Mouse (Mus musculus): ENCODE results near the gene Rad51b. TPM values are rescaled to one million over a fixed set of nuclear protein-coding genes. Genes with fewer than 3 reads are reported as not detected.

The Rad51b gene
- total and polyA plus RNA-seq, 2 experiments from 2014 or later = 1.1 TPM

DNA sequence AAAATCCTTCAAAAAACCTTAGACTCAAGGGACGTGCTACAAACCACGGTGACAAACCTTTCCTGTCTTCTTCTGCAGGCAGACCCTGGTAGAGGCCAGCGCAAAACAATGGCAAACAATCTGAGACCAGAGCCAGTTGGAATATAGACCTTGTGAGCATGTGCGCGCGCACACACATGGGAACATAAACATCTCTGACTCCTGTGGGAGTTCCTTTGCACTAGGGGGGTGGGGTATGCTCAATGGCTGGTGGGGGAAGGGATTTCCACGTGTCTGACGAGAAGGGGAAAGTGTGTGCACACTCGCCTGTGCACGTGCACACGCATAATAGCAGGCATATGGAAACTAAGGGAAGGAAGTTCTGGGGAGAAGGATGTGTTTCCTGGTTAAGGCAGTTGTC is 545.9 kb downstream of the Rad51b start:
- ATAC-seq (no peak), DNase-seq (ENCODE audit: low spot score) (no peak)
- Histone ChIP-seq H3K9ac (replicated peaks; ENCODE audit: low read length) (no peak overlapping the region), H3K4me2 (ENCODE audit: low read depth, low read length) (no peak overlapping the region), H3K4me1 (ENCODE audit: insufficient read depth, low read length) (peaks cover 9% of the 10 kb centered on the region), H3K36me3 (ENCODE audit: insufficient read depth, low read length) (no peaks in the 10 kb centered on the region), H3K9me3 (ENCODE audit: low read length) (no peaks in the 10 kb centered on the region), H3K4me3 (ENCODE audit: low read length) (no peak overlapping the region), H3K27ac (peak overlapping the region; percentile 1; the same call in 1 of the 2 replicates), H3K27me3 (ENCODE audit: insufficient read depth, low read length) (no peaks in the 10 kb centered on the region)
- WGBS = 77% methylated on average over 11 of the region's 11 CpGs
- no peak for TF ChIP-seq CTCF (IDR thresholded peaks at IDR 0.05; ENCODE audit: low read depth)

DNA sequence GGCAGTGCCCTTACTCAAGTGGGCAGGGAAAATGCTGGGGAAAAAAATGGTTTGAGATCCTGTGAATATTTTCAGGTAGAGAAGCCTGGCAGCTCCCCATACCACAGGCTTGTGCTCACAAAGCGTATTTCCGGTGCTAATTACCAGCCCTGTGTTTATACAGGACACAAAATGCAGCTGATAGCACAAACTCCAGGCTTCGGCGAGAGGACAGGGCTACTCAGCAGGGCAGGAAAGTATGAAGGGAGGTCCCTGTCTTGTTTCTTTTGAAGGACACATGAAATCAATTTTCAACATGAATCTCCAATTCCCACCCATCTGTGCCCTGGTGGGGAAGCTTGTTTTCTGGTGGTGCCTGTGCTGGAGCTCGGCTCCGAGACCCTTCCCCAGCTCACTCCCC is 546.4 kb downstream of the Rad51b start:
- H3K4me3 ChIP-seq (ENCODE audit: low read length) = no peak overlapping the region
- 34% methylated on average over 6 of the region's 6 CpGs for WGBS
- no peak for ATAC-seq
- DNase-seq (ENCODE audit: low spot score) = no peak
- no peaks in the 10 kb centered on the region for H3K27me3 ChIP-seq (ENCODE audit: insufficient read depth, low read length)
- no peak overlapping the region for H3K9ac ChIP-seq (replicated peaks; ENCODE audit: low read length)
- H3K36me3 ChIP-seq (ENCODE audit: insufficient read depth, low read length) = no peaks in the 10 kb centered on the region
- peaks cover 9% of the 10 kb centered on the region; the same call in 1 of the 2 replicates for H3K4me1 ChIP-seq (ENCODE audit: insufficient read depth, low read length)
- TF ChIP-seq CTCF (IDR thresholded peaks at IDR 0.05; ENCODE audit: low read depth) = no peak
- H3K9me3 ChIP-seq (ENCODE audit: low read length) = no peaks in the 10 kb centered on the region
- H3K4me2 ChIP-seq (ENCODE audit: low read depth, low read length) = no peak overlapping the region
- H3K27ac ChIP-seq = peak overlapping the region; percentile 1; the same call in 1 of the 2 replicates

DNA sequence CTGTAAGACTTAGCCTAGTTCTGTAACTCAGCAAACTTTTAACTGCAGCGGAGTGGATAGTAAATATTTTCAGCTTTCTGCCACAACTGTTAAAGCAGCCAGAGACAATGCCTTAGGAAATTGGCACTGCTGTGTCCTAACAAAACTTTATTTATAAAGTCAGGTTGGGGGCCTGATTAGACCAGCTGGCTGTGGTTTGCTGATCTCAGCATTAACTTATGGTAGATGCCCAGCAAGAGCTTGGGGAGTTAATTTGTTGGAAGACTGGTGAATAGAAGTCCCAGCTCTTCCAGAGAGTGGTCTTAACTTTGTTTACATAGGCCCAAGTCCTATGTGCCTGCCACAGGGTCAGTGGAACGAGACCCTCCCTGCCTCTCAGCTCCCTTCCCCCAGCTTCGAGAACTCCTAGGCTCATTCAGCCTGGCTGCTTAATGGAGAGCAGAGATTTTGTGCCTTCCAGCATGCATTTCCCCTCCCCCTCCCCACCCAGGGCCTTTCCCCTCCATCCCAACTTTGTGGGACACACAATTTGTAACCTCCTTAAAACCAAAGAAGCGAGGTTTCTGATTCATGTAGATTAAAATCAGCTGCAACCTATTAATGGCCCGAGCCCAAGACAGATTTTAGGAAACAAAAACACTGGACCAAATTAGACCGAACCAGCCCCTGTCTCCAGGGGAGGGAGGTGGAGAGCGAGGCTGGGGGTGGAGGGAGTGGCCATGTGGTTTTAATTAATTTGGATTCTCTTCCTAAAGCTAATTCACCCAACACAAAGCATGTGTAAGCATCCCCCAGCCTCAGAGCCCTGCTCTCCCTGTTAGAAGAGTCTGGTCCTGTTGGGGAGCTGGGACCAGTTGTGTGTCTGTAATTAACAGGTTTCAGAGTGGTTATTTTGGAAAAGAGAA is 549.4 kb downstream of the Rad51b start:
- Histone ChIP-seq H3K27me3 (ENCODE audit: insufficient read depth, low read length) (no peaks in the 10 kb centered on the region), H3K36me3 (ENCODE audit: insufficient read depth, low read length) (no peaks in the 10 kb centered on the region), H3K9ac (replicated peaks; ENCODE audit: low read length) (no peak overlapping the region), H3K4me3 (ENCODE audit: low read length) (no peak overlapping the region), H3K4me1 (ENCODE audit: insufficient read depth, low read length) (peaks cover 9% of the 10 kb centered on the region; the same call in 1 of the 2 replicates), H3K9me3 (ENCODE audit: low read length) (no peaks in the 10 kb centered on the region), H3K4me2 (ENCODE audit: low read depth, low read length) (no peak overlapping the region), H3K27ac (0 out of 2 replicates have a peak overlapping the region, but pooled peaks have one; percentile 11)
- ATAC-seq (no peak), DNase-seq (ENCODE audit: low spot score) (no peak)
- no peak for TF ChIP-seq CTCF (IDR thresholded peaks at IDR 0.05; ENCODE audit: low read depth)
- 55% methylated on average over 7 of the region's 7 CpGs for WGBS

DNA sequence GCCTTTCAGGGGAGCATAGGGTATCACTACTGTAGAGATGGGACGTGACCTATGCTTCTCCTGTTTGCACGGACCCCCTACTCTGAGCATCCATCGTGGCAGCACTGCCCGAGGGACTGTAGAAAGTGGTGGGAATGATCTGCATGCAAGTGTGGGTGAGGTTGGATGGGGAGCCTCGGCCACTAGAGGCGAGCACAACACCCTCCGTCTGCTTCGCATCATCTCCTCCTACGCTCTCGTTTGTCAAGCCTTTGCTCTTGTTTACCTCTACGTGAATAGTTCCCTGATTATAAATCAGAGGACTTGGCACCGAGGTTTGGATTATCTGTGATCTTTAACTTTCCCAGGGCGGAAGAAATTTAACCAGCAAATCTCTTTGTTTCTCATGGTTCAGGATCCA is 551.5 kb downstream of the Rad51b start:
- Histone ChIP-seq H3K36me3 (ENCODE audit: insufficient read depth, low read length) (no peaks in the 10 kb centered on the region), H3K27ac (no peak overlapping the region), H3K9me3 (ENCODE audit: low read length) (no peaks in the 10 kb centered on the region), H3K4me3 (ENCODE audit: low read length) (no peak overlapping the region), H3K9ac (replicated peaks; ENCODE audit: low read length) (no peak overlapping the region), H3K4me1 (ENCODE audit: insufficient read depth, low read length) (0 out of 2 replicates have a peak, but pooled peaks cover 5% of the 10 kb centered on the region), H3K27me3 (ENCODE audit: insufficient read depth, low read length) (no peaks in the 10 kb centered on the region), H3K4me2 (ENCODE audit: low read depth, low read length) (no peak overlapping the region)
- ATAC-seq (no peak), DNase-seq (ENCODE audit: low spot score) (no peak)
- 69% methylated on average over 13 of the region's 13 CpGs for WGBS
- TF ChIP-seq CTCF (IDR thresholded peaks at IDR 0.05; ENCODE audit: low read depth) = no peak

DNA sequence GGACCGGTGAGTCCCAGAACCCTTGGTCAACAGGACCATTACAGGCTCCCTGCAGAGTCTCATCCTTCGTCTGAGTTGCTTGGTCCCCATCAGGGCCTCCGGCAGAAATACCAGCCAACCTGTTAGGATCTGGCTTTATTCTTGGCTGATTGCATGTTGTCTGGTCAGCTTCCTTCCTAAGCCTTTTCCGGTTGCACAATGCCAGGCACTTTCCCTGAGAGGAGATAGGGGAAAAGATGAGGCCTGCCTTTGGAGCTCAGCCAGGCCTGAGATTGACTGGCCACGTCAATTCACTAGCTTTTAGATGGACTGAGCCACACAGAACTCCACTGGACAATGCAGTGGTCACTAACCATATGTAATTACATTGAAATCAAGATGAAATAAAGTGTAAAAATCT is 552.9 kb downstream of the Rad51b start:
- 76% methylated on average over 5 of the region's 5 CpGs for WGBS
- Histone ChIP-seq H3K27me3 (ENCODE audit: insufficient read depth, low read length) (no peaks in the 10 kb centered on the region), H3K9me3 (ENCODE audit: low read length) (no peaks in the 10 kb centered on the region), H3K4me2 (ENCODE audit: low read depth, low read length) (no peak overlapping the region), H3K9ac (replicated peaks; ENCODE audit: low read length) (no peak overlapping the region), H3K27ac (no peak overlapping the region), H3K36me3 (ENCODE audit: insufficient read depth, low read length) (no peaks in the 10 kb centered on the region), H3K4me3 (ENCODE audit: low read length) (no peak overlapping the region), H3K4me1 (ENCODE audit: insufficient read depth, low read length) (0 out of 2 replicates have a peak, but pooled peaks cover 5% of the 10 kb centered on the region)
- no peak for ATAC-seq
- DNase-seq (ENCODE audit: low spot score) = no peak
- no peak for TF ChIP-seq CTCF (IDR thresholded peaks at IDR 0.05; ENCODE audit: low read depth)

DNA sequence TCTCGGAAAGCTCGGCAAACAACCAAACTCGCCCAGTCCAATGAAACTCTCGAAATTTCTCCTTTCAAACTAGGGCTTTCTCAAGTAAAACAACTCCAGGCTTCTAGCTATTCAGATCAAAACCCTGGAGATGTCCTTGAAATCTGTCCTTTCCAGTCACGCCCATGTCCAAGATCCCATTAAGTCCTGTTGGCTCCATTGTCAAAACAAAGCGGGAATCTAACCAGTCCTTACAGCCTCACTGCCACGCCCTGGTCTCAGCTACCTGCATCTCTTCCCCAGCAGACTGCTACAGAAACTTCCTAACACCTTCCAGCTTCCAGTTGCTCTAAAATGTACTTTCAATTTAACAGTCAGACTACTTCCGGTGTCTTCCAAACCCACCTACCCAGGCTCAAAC is 554.8 kb downstream of the Rad51b start:
- Histone ChIP-seq H3K4me2 (ENCODE audit: low read depth, low read length) (no peak overlapping the region), H3K27me3 (ENCODE audit: insufficient read depth, low read length) (no peaks in the 10 kb centered on the region), H3K4me1 (ENCODE audit: insufficient read depth, low read length) (0 out of 2 replicates have a peak, but pooled peaks cover 2% of the 10 kb centered on the region), H3K4me3 (ENCODE audit: low read length) (no peak overlapping the region), H3K9me3 (ENCODE audit: low read length) (no peaks in the 10 kb centered on the region), H3K9ac (replicated peaks; ENCODE audit: low read length) (no peak overlapping the region), H3K27ac (no peak overlapping the region), H3K36me3 (ENCODE audit: insufficient read depth, low read length) (no peaks in the 10 kb centered on the region)
- DNase-seq (ENCODE audit: low spot score) (no peak), ATAC-seq (no peak)
- no peak for TF ChIP-seq CTCF (IDR thresholded peaks at IDR 0.05; ENCODE audit: low read depth)
- 90% methylated on average over 8 of the region's 8 CpGs for WGBS

DNA sequence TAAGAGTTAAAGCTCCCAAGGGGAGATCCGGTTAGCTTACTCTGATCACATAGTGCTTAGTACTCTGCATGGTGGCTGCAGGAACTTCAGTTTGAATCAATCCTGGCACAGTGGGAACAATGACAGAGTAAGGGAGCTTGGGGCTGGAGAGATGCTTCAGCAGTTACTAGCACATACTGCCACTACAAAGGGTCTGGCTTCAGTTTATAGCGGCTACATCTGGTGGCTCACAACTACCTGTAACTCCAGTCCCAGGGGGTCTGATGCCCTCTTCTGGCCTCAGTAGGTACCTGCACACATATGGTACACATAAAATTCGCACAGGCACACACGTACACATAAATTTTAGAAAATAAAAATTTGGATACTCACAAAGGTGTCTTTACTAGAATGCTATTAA is 555.5 kb downstream of the Rad51b start:
- Histone ChIP-seq H3K4me3 (ENCODE audit: low read length) (no peak overlapping the region), H3K4me2 (ENCODE audit: low read depth, low read length) (no peak overlapping the region), H3K27me3 (ENCODE audit: insufficient read depth, low read length) (no peaks in the 10 kb centered on the region), H3K4me1 (ENCODE audit: insufficient read depth, low read length) (no peaks in the 10 kb centered on the region), H3K9ac (replicated peaks; ENCODE audit: low read length) (no peak overlapping the region), H3K9me3 (ENCODE audit: low read length) (no peaks in the 10 kb centered on the region), H3K36me3 (ENCODE audit: insufficient read depth, low read length) (no peaks in the 10 kb centered on the region), H3K27ac (no peak overlapping the region)
- TF ChIP-seq CTCF (IDR thresholded peaks at IDR 0.05; ENCODE audit: low read depth) = no peak
- WGBS = 96% methylated on average over 4 of the region's 4 CpGs
- no peak for ATAC-seq
- no peak for DNase-seq (ENCODE audit: low spot score)
